12 mouse cellular contexts compared by ENCODE assay signal in genomic region chr9:64383021-64383788, GRCm38 (mm10). TPM values are rescaled to one million over a fixed set of nuclear protein-coding genes. Genes with fewer than 3 reads are reported as not detected.
DNase-seq lines count a peak whose midpoint lies in the region; ATAC-seq and TF ChIP-seq lines count a peak whose summit lies in the region.
"Had no signal": no experiment of that assay in that cellular context is flagged by ENCODE, and none has a peak within 500 bp of the region (broad histone marks: within the 10 kb centered on the region; RNA-seq: fewer than 3 reads in every experiment).

No protein-coding gene starts in this region.

- ATAC-seq in forebrain, embryonic 14.5 days: peak; percentile 54
- no peak for ATAC-seq in forebrain, embryonic 12.5 days (ENCODE audit: low FRiP score)
- ATAC-seq: inflammation-experienced regulatory T-cells, adult 6 months had no signal

- no peak overlapping the region for H3K4me3 ChIP-seq in forebrain, embryonic 14.5 days (ENCODE audit: low read depth, low read length)
- no peak overlapping the region for H3K4me3 ChIP-seq in forebrain, embryonic 12.5 days (replicated peaks)
- H3K4me3 ChIP-seq in liver, adult 2 months (ENCODE audit: insufficient read depth, low read depth, low read length): no peak overlapping the region
- H3K4me3 ChIP-seq: heart, embryonic 12.5 days had no signal

- H3K27me3 ChIP-seq in forebrain, embryonic 14.5 days (replicated peaks; ENCODE audit: control insufficient read depth, insufficient read depth, low read length): peaks cover 41% of the 10 kb centered on the region
- H3K27me3 ChIP-seq in forebrain, embryonic 12.5 days: peaks cover 60% of the 10 kb centered on the region
- H3K27me3 ChIP-seq in liver, adult 2 months (ENCODE audit: control insufficient read depth, insufficient read depth, low read length): peaks cover 19% of the 10 kb centered on the region

- no peaks in the 10 kb centered on the region for H3K9me3 ChIP-seq in forebrain, embryonic 14.5 days (replicated peaks; ENCODE audit: control insufficient read depth, low read length)
- no peaks in the 10 kb centered on the region for H3K9me3 ChIP-seq in forebrain, embryonic 12.5 days
- H3K9me3 ChIP-seq: heart, embryonic 12.5 days had no signal

- 41% methylated on average over 10 of the region's 10 CpGs for WGBS in forebrain, embryonic 14.5 days
- 64% methylated on average over 10 of the region's 10 CpGs for WGBS in forebrain, embryonic 12.5 days
- 33% methylated on average over 10 of the region's 10 CpGs for WGBS in liver, adult 2 months

- DNase-seq in forebrain, embryonic 14.5 days (ENCODE audit: low spot score): peak; percentile 71
- DNase-seq in liver, adult 2 months (ENCODE audit: extremely low read depth, low read depth, low spot score): peak; percentile 31
- DNase-seq in liver: no peak
- peak; percentile 28 for DNase-seq in brain, embryonic 18.5 days (ENCODE audit: low read depth, low spot score)
- DNase-seq in lung, postnatal 36 days: peak; percentile 19
- DNase-seq in spleen, postnatal 36 days (ENCODE audit: low spot score in 2 of 2): no peak
- DNase-seq in gastrocnemius, postnatal 4 days (ENCODE audit: low spot score in 2 of 2): no peak
- DNase-seq: thymus, postnatal 4 days had no signal

- no peak for TF ChIP-seq POLR2A in liver, adult 2 months (IDR thresholded peaks at IDR 0.05; ENCODE audit: extremely low read depth, insufficient read depth, low read length)

- H3K4me1 ChIP-seq in forebrain, embryonic 14.5 days (ENCODE audit: control insufficient read depth, insufficient read depth, low read length): peaks cover 11% of the 10 kb centered on the region; the same call in 1 of the 2 replicates
- H3K4me1 ChIP-seq in forebrain, embryonic 12.5 days: peaks cover 22% of the 10 kb centered on the region
- H3K4me1 ChIP-seq in liver, adult 2 months (ENCODE audit: control insufficient read depth, insufficient read depth, low read length): peaks cover 8% of the 10 kb centered on the region

- no peaks in the 10 kb centered on the region for H3K79me2 ChIP-seq in liver, adult 2 months (ENCODE audit: control insufficient read depth, insufficient read depth, low read length)

- H3K36me3 ChIP-seq in forebrain, embryonic 14.5 days (ENCODE audit: control insufficient read depth, insufficient read depth, low read length): no peaks in the 10 kb centered on the region
- H3K36me3 ChIP-seq in forebrain, embryonic 12.5 days (replicated peaks): no peaks in the 10 kb centered on the region
- no peaks in the 10 kb centered on the region for H3K36me3 ChIP-seq in liver, adult 2 months (ENCODE audit: control insufficient read depth, insufficient read depth, low read length)
- H3K36me3 ChIP-seq: heart, embryonic 12.5 days had no signal

- no peak overlapping the region for H3K27ac ChIP-seq in forebrain, embryonic 14.5 days (ENCODE audit: low read depth, low read length)
- H3K27ac ChIP-seq in forebrain, embryonic 12.5 days: no peak overlapping the region
- no peak overlapping the region for H3K27ac ChIP-seq in liver, adult 2 months (replicated peaks; ENCODE audit: insufficient read depth, low read depth, low read length)
- H3K27ac ChIP-seq: liver, embryonic 14.5 days had no signal

- no peak for TF ChIP-seq CTCF in liver, adult 2 months (IDR thresholded peaks at IDR 0.05; ENCODE audit: low read depth, low read length)

- no peak overlapping the region for H3K4me2 ChIP-seq in forebrain, embryonic 14.5 days (ENCODE audit: low read length)
- H3K4me2 ChIP-seq in forebrain, embryonic 12.5 days: no peak overlapping the region
- H3K4me2 ChIP-seq: heart, embryonic 12.5 days had no signal

- no peak overlapping the region for H3K9ac ChIP-seq in forebrain, embryonic 14.5 days (ENCODE audit: low read length)
- H3K9ac ChIP-seq in forebrain, embryonic 12.5 days: no peak overlapping the region
- no peak overlapping the region for H3K9ac ChIP-seq in liver, adult 2 months (ENCODE audit: low read depth, low read length)
- H3K9ac ChIP-seq: heart, embryonic 12.5 days; liver, embryonic 14.5 days had no signal

RNA-seq across cellular contexts. Expression of gene Megf11, which starts 2.2 kb away (rescaled TPM):
- 7.0 and 9.2 TPM in 2 replicates for polyA plus RNA-seq in forebrain, embryonic 14.5 days (2014; fragmentation: Nextera tagmentation; extraction: Ambion mirVana)
- 3.8 and 5.2 TPM in 2 replicates for polyA plus RNA-seq in forebrain, embryonic 12.5 days (2016; fragmentation: Nextera tagmentation; extraction: Ambion mirVana)
- total RNA-seq in liver, adult 2 months (2014; rRNA removed): 0.07 and 0.09 TPM in 2 replicates
- polyA plus RNA-seq in liver, adult 2 months (2012; rRNA removed): 0.02 and 0.13 TPM in 2 replicates
- 1 to 10 TPM in 1 of 2 experiments, under 1 TPM in 1; 0.71 to 1.1 TPM for total RNA-seq in gastrocnemius, postnatal 4 days (2021)

RNA-seq across cellular contexts. Expression of gene Dis3l, which starts 42.1 kb away (rescaled TPM):
- 22.5 and 24.7 TPM in 2 replicates for polyA plus RNA-seq in forebrain, embryonic 14.5 days (2014; fragmentation: Nextera tagmentation; extraction: Ambion mirVana)
- 24.8 and 24.9 TPM in 2 replicates for polyA plus RNA-seq in forebrain, embryonic 12.5 days (2016; fragmentation: Nextera tagmentation; extraction: Ambion mirVana)
- 10.8 and 11.7 TPM in 2 replicates for total RNA-seq in liver, adult 2 months (2014; rRNA removed)
- polyA plus RNA-seq in liver, adult 2 months (2012; rRNA removed): 7.7 and 8.4 TPM in 2 replicates
- total RNA-seq in gastrocnemius, postnatal 4 days (2021): 10 to 100 TPM; 15.3 to 17.1 TPM

Comparison
In these comparisons a context has a peak if more than half of its experiments do, and no peak if none do; other contexts are left out.
1. DNase-seq: peak in forebrain, embryonic 14.5 days (single experiment), liver, adult 2 months (single experiment), brain, embryonic 18.5 days (single experiment) and lung, postnatal 36 days (single experiment); none in liver (single experiment), spleen, postnatal 36 days (0 of 2) and gastrocnemius, postnatal 4 days (0 of 2).